Mouse (Mus musculus) MN1 (cell line): Measurements from ENCODE around the gene Srsf7.

ENCODE experiments used
- DNase-seq: peaks from one replicate; pipeline ENCODE4 v3.0.0-alpha.2; 2016; ENCODE audit warnings: low spot score

Srsf7 gene

DNA sequence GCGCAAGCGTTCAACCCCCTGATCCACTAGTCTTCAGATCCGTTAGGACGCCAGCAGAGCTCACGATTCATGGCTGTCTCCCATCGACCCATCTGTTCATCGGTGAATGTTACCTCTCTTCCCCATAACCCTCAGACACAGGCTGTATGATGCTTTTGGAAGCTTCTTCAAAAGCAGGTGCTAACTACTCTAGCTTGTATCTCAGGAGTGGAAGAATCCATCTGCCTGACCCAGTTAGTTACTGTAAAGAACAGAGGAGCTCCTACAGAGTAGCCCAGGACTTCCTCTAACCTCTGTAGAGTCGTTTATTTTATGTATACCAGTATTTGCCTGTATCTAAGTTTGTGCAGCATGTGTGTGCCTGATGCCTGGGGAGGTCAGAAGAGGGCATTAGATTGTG lies 50.2 kb downstream of the Srsf7 start:
- DNase-seq: no peak

- DNase-seq: no peak
Observed at GRCm38 (mm10) chr17:80153631-80154030, 53.5 kb downstream of the Srsf7 start.

GRCm38 (mm10) chr17:80152767-80153630 lies 54.1 kb downstream of the Srsf7 start:
- no peak for DNase-seq

DNA sequence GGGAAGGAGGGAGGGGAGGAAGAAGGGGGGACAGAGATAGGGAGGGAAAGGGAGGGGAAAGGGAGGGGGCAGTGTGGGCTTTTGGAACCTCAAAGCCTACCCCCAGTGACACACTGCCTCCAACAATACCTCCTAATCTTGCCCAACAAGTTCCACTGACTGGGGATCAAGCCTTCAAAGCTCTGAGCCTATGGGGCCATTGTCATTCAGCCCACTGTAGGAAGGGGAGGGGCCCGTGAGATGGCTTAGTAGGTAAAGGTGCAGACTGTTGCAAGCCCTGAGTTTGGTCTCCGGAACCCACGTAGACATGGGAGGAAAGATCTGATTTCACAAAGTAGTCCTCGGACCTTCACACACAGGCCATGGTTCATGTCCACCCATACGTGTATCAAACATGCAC lies 55.8 kb downstream of the Srsf7 start:
- no peak for DNase-seq
